Mouse (Mus musculus) liver, adult 2 months (tissue): ENCODE results near the gene Ptges. TPM values are rescaled to one million over a fixed set of nuclear protein-coding genes. Genes with fewer than 3 reads are reported as not detected.
"Not testable (repeated sequence)": the region's sequence is repeated elsewhere in the genome, so short reads cannot be mapped to it uniquely, and the experiment has no call there.

Experiments
- DNase-seq: peaks from one replicate; pipeline ENCODE4 v3.0.0-alpha.2; 2011; ENCODE audit warnings: low read depth, low spot score; ENCODE audit errors: extremely low read depth
- H3K27ac ChIP-seq: fragments of 200-500 bp; replicated peaks from 2 replicates; pipeline ENCODE4 v1.5.1; 2012; ENCODE audit warnings: low read depth, mild to moderate bottlenecking, control low read depth, inconsistent platforms, low read length; ENCODE audit not compliant: insufficient read depth
- H3K27me3 ChIP-seq: fragments of 200-500 bp; 2 replicates; pipeline ENCODE4 v1.6.1; 2012; ENCODE audit warnings: mild to moderate bottlenecking, moderate library complexity, low read length, inconsistent platforms; ENCODE audit not compliant: control insufficient read depth, insufficient read depth
- H3K36me3 ChIP-seq: fragments of 200-500 bp; 2 replicates; pipeline ENCODE4 v1.6.1; 2012; ENCODE audit warnings: low read length, inconsistent platforms; ENCODE audit not compliant: control insufficient read depth, insufficient read depth
- H3K4me1 ChIP-seq: fragments of 200-500 bp; 2 replicates; pipeline ENCODE4 v1.6.1; 2011; ENCODE audit warnings: low read length; ENCODE audit not compliant: control insufficient read depth, insufficient read depth
- H3K4me3 ChIP-seq: fragments of 200-500 bp; 2 replicates; pipeline ENCODE4 v1.5.1; 2011; ENCODE audit warnings: low read depth, mild to moderate bottlenecking, control low read depth, low read length, moderate library complexity; ENCODE audit not compliant: insufficient read depth
- H3K79me2 ChIP-seq: fragments of 200-500 bp; 2 replicates; pipeline ENCODE4 v1.6.1; 2012; ENCODE audit warnings: inconsistent platforms, mild to moderate bottlenecking, low read length, moderate library complexity; ENCODE audit not compliant: control insufficient read depth, insufficient read depth
- H3K9ac ChIP-seq: fragments of 200-500 bp; 2 replicates; pipeline ENCODE4 v1.6.1; 2012; ENCODE audit warnings: low read depth, mild to moderate bottlenecking, control low read depth, inconsistent platforms, low read length
- CTCF ChIP-seq: fragments of 200-500 bp; IDR thresholded peaks from 2 replicates; pipeline ENCODE4 v1.5.1; 2011; ENCODE audit warnings: low read depth, low read length, control low read depth
- POLR2A ChIP-seq: fragments of 200-500 bp; IDR thresholded peaks from 2 replicates; pipeline ENCODE4 v1.6.1; 2011; ENCODE audit warnings: low read length, control low read depth; ENCODE audit not compliant: insufficient read depth; ENCODE audit errors: extremely low read depth
- WGBS: fragments of 180-500 bp; shearing (Covaris S2); methylation state at CpG from one replicate; pipeline ENCODE4 v1.1.7; 2018; 5-methylcytosine and 5-hydroxymethylcytosine counted together
- polyA plus RNA-seq: library from polyadenylated mRNA; depleted of rRNA; stranded (reverse); fragments of >200 nt; gene quantifications from 2 replicates; pipeline ENCODE4 v1.2.3, GENCODE M21; 2012
- total RNA-seq: library from RNA; depleted of rRNA; stranded (reverse); fragments of >200 nt; gene quantifications from 2 replicates; pipeline ENCODE4 v1.2.3, GENCODE M21; 2014

Ptges gene
- total and polyA plus RNA-seq, 2 experiments: 0.09 to 0.17 TPM

- WGBS: 22% methylated on average over 16 of the region's 16 CpGs
- H3K4me3 ChIP-seq: peak overlapping the region; percentile 51
- no peaks in the 10 kb centered on the region for H3K4me1 ChIP-seq
- no peak overlapping the region for H3K27ac ChIP-seq
- peak; percentile 95 for TF ChIP-seq CTCF
- no peak for TF ChIP-seq POLR2A
- DNase-seq: peak; percentile 67
- H3K9ac ChIP-seq: no peak overlapping the region
- no peaks in the 10 kb centered on the region for H3K27me3 ChIP-seq
- no peaks in the 10 kb centered on the region for H3K79me2 ChIP-seq
- no peaks in the 10 kb centered on the region for H3K36me3 ChIP-seq
Measured at GRCm38 (mm10) chr2:30942603-30943011, 12.9 kb upstream of the Ptges start.

GRCm38 (mm10) chr2:30942116-30942515 is 12.5 kb upstream of the Ptges start:
- H3K4me3 ChIP-seq, H3K27me3 ChIP-seq, DNase-seq, H3K9ac ChIP-seq, H3K79me2 ChIP-seq, H3K36me3 ChIP-seq, H3K27ac ChIP-seq, H3K4me1 ChIP-seq: not testable (repeated sequence)
- 60% methylated on average over 7 of the region's 7 CpGs for WGBS

GRCm38 (mm10) chr2:30941586-30941985 is 11.9 kb upstream of the Ptges start:
- no peaks in the 10 kb centered on the region for H3K4me1 ChIP-seq
- WGBS: 86% methylated on average over 5 of the region's 5 CpGs
- H3K27ac ChIP-seq: no peak overlapping the region
- H3K79me2 ChIP-seq: no peaks in the 10 kb centered on the region
- H3K36me3 ChIP-seq: no peaks in the 10 kb centered on the region
- H3K9ac ChIP-seq: no peak overlapping the region
- no peaks in the 10 kb centered on the region for H3K27me3 ChIP-seq
- TF ChIP-seq POLR2A: no peak
- no peak for TF ChIP-seq CTCF
- no peak for DNase-seq
- no peak overlapping the region for H3K4me3 ChIP-seq

- no peak for DNase-seq
- TF ChIP-seq POLR2A (no peak), CTCF (no peak)
- 51% methylated on average over 4 of the region's 4 CpGs for WGBS
- Histone ChIP-seq H3K9ac (no peak overlapping the region), H3K79me2 (no peaks in the 10 kb centered on the region), H3K4me1 (no peaks in the 10 kb centered on the region), H3K27me3 (no peaks in the 10 kb centered on the region), H3K27ac (no peak overlapping the region), H3K4me3 (no peak overlapping the region), H3K36me3 (no peaks in the 10 kb centered on the region)
Measured at GRCm38 (mm10) chr2:30938574-30938991, 8.9 kb upstream of the Ptges start.

- DNase-seq: no peak
- Histone ChIP-seq H3K4me3 (no peak overlapping the region), H3K27me3 (no peaks in the 10 kb centered on the region), H3K4me1 (no peaks in the 10 kb centered on the region), H3K27ac (no peak overlapping the region), H3K79me2 (no peaks in the 10 kb centered on the region), H3K36me3 (no peaks in the 10 kb centered on the region), H3K9ac (no peak overlapping the region)
- TF ChIP-seq POLR2A: no peak
- no peak for TF ChIP-seq CTCF
- WGBS: 67% methylated on average over 8 of the region's 8 CpGs
Measured at GRCm38 (mm10) chr2:30937731-30938130, 8.1 kb upstream of the Ptges start.

- Histone ChIP-seq H3K9ac (no peak overlapping the region), H3K36me3 (no peaks in the 10 kb centered on the region), H3K4me3 (no peak overlapping the region), H3K4me1 (no peaks in the 10 kb centered on the region), H3K79me2 (no peaks in the 10 kb centered on the region), H3K27ac (no peak overlapping the region), H3K27me3 (no peaks in the 10 kb centered on the region)
- DNase-seq: no peak
- 84% methylated on average over 3 of the region's 3 CpGs for WGBS
- TF ChIP-seq POLR2A (no peak), CTCF (no peak)
Measured at GRCm38 (mm10) chr2:30936808-30937207, 7.1 kb upstream of the Ptges start.
